Mouse (Mus musculus): Measurements from ENCODE around the gene Gm38431.

DNA sequence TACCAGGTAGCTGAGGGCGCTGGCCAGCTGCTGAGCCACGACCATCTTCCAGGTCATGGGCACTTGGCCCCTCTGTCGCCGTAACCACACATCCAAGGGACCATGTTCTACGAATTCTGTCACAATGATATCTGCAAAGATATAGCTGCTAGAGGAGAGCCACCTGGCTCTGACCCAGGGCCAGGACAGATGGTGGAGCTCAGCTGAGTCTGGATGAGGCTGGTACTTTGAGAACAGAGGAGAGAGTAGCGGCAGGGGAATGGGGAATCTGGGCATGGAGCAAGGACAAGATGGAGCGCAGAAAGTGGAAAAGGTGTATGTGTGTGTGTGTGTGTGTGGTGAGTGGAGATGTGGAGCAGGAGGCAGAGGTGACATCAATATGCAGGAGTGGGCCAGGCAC is 22.4 kb upstream of the Gm38431 start:
- TF ChIP-seq POLR2A (IDR thresholded peaks at IDR 0.05; ENCODE audit: insufficient read depth, low read depth, low read length) (no peak), EP300 (IDR thresholded peaks at IDR 0.05; ENCODE audit: insufficient read depth, low read depth, low read length) (no peak)
